Mouse (Mus musculus) adrenal gland, adult (tissue): ENCODE measurements around the gene Tdrd7.

Experiments used
- DNase-seq, 2 experiments: peaks; one replicate each; pipeline ENCODE4 v3.0.0; 2022 to 2023; ENCODE audit warnings: low spot score in 1 of 2; ENCODE audit not compliant: inconsistent age in 2 of 2

Tdrd7 gene

DNA sequence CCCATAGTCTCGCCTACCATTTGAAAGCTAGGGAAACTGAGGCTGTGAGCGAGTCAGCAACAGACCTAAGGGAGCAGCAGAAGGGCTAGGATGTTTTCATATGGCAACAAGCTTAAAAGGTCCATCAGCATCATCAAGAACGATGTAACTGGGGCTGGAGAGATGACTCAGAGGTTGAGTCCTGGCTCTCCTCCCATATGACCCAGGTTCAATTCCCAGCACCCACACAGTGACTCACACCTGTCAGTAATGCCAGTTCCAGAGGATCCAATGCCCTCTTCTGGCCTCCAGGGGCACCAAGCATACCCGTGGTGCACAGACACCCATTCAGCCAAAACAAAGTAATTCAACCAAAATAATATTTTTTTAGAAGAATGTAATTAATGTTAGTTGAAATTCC lies 115.1 kb downstream of the Tdrd7 start:
- DNase-seq, result no peak

DNA sequence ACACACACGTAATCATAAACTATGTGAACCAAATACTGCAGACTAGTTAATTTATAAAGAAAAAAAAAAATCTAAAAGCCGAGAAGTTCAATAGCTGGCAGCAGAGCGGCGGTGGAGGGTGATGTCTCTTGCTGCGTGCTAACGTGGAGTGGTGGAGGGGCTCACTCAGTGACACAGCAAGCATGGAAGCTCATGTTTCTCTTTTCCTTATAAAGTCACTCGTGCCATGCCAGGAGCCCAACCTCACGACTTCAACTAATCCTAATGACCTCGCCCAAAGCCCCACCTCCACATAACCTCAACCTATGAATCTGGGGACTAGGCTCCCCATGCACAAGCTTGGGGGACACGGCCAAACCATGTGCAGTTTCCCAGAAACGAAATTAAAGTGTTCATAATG lies 117.4 kb downstream of the Tdrd7 start:
- DNase-seq, result no peak
